Mouse (Mus musculus) heart, embryonic 14.5 days (tissue): ENCODE results near the gene Med9. TPM values are rescaled to one million over a fixed set of nuclear protein-coding genes. Genes with fewer than 3 reads are reported as not detected.

Source experiments
- ATAC-seq: fragments of 200-750 bp; cut with Nextera tagmentation; 2 replicates; pipeline ENCODE4 v1.8.0; 2017; ENCODE audit warnings: low read depth, moderate TSS enrichment; ENCODE audit not compliant: insufficient number of reproducible peaks, insufficient read depth, low FRiP score
- H3K27ac ChIP-seq, 2 experiments: fragments of 200-500 bp in 1 of 2; fragments of 300-500 bp in 1 of 2; sonication (generic) in 1 of 2; replicated peaks in 1 of 2; 2 replicates each; pipeline ENCODE4 v1.5.1; 2012 to 2014; ENCODE audit warnings: low read depth in 2 of 2, low read length in 2 of 2, control low read depth in 1 of 2, mild to moderate bottlenecking in 1 of 2, mixed read lengths in 1 of 2; ENCODE audit not compliant: control insufficient read depth in 1 of 2, insufficient read depth in 1 of 2
- H3K27me3 ChIP-seq: fragments of 300-500 bp; sonication (generic); 2 replicates; pipeline ENCODE4 v1.6.1; 2014; ENCODE audit warnings: mild to moderate bottlenecking, low read length, control low read depth; ENCODE audit not compliant: control insufficient read depth, insufficient read depth
- H3K36me3 ChIP-seq: fragments of 300-500 bp; sonication (generic); 2 replicates; pipeline ENCODE4 v1.6.1; 2014; ENCODE audit warnings: mild to moderate bottlenecking, control low read depth, low read length, mixed read lengths; ENCODE audit not compliant: control insufficient read depth, insufficient read depth
- H3K4me1 ChIP-seq, 2 experiments: fragments of 200-500 bp in 1 of 2; fragments of 300-500 bp in 1 of 2; sonication (generic) in 1 of 2; 2 replicates each; pipeline ENCODE4 v1.6.1; 2012 to 2014; ENCODE audit warnings: low read length in 2 of 2, control low read depth in 1 of 2, mixed read lengths in 1 of 2; ENCODE audit not compliant: control insufficient read depth in 2 of 2, insufficient read depth in 2 of 2
- H3K4me2 ChIP-seq: fragments of 300-500 bp; sonication (generic); 2 replicates; pipeline ENCODE4 v1.6.1; 2014; ENCODE audit warnings: mild to moderate bottlenecking, low read length
- H3K4me3 ChIP-seq, 2 experiments: fragments of 200-500 bp in 1 of 2; fragments of 300-500 bp in 1 of 2; sonication (generic) in 1 of 2; 2 replicates each; pipeline ENCODE4 v1.5.1; 2012 to 2014; ENCODE audit warnings: low read length in 2 of 2, mild to moderate bottlenecking in 2 of 2, control low read depth in 1 of 2, low read depth in 1 of 2, moderate library complexity in 1 of 2; ENCODE audit not compliant: control insufficient read depth in 1 of 2, insufficient read depth in 1 of 2
- H3K9ac ChIP-seq: fragments of 300-500 bp; sonication (generic); 2 replicates; pipeline ENCODE4 v1.6.1; 2014; ENCODE audit warnings: mild to moderate bottlenecking, low read length
- H3K9me3 ChIP-seq: fragments of 300-500 bp; sonication (generic); 2 replicates; pipeline ENCODE4 v1.6.1; 2016; ENCODE audit warnings: low read length, control low read depth; ENCODE audit not compliant: control insufficient read depth
- WGBS: fragments of 180-500 bp; shearing (Covaris S2); extraction: QIAGEN DNeasy Blood & Tissue Kit; methylation state at CpG from one replicate; pipeline ENCODE4 v1.1.7; 2014; 5-methylcytosine and 5-hydroxymethylcytosine counted together
- polyA plus RNA-seq: library from polyadenylated mRNA; unstranded; fragments of >200 nt; fragmentation: Nextera tagmentation; extraction: Ambion mirVana; gene quantifications from 2 replicates; pipeline ENCODE4 v1.2.1, GENCODE M21; 2014

Gene Med9
- polyA plus RNA-seq, 1 experiment from 2014 or later: 46.7 TPM

DNA sequence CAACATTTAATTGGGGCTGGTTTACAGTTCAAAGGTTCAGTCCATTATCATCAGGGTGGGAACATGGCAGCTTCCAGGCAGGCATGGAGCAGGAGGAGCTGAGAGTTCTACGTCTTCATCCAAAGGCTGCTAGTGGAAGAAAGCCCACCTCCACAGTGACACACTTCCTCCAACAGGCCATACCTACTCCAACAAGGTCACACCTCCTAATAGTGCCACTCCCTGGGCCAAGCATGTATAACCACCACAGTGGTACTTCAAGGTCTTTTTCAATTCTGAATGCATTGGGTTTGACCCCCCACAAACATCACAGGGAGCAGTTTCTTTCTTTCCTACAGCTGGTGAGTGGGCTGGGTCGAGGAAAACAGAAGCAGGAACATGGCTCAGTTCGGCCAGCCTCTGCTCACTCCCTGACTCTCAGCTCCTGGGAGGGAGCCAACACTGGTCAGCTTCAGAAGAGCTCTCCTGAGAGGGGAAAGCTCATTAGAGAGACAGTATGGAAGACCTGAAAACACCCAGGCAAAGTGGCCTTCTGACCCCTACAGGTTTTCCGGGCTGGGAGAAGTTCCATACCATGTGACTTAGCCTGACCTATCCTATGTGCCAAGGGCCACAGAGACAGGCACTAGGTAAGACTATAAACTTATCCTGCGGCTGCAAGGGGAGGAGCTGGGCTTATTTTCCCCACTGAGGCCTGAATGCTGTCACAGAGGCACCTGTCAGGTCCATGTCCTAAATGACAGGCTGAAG lies 53.4 kb downstream of the Med9 start:
- no peak overlapping the region for H3K4me3 ChIP-seq
- ATAC-seq: no peak; the same call in 1 of the 2 replicates

GRCm38 (mm10) chr11:60003811-60004210 lies 55.8 kb downstream of the Med9 start:
- Histone ChIP-seq H3K4me1 (no peaks in the 10 kb centered on the region), H3K27ac (no peak overlapping the region), H3K9ac (no peak overlapping the region), H3K9me3 (no peaks in the 10 kb centered on the region), H3K36me3 (no peaks in the 10 kb centered on the region), H3K27me3 (no peaks in the 10 kb centered on the region), H3K4me3 (no peak overlapping the region), H3K4me2 (no peak overlapping the region)
- no peak for ATAC-seq
- 80% methylated on average over 8 of the region's 8 CpGs for WGBS

More for the DNA sequence above, 53.4 kb downstream of the Med9 start:
- H3K9ac ChIP-seq: no peak overlapping the region
- WGBS: 70% methylated on average over 5 of the region's 5 CpGs
- H3K36me3 ChIP-seq: no peaks in the 10 kb centered on the region
- H3K9me3 ChIP-seq: no peaks in the 10 kb centered on the region
- no peak overlapping the region for H3K4me2 ChIP-seq
- no peak overlapping the region for H3K27ac ChIP-seq
- no peaks in the 10 kb centered on the region for H3K4me1 ChIP-seq
- no peaks in the 10 kb centered on the region for H3K27me3 ChIP-seq

GRCm38 (mm10) chr11:60004716-60005115 lies 56.7 kb downstream of the Med9 start:
- H3K27me3 ChIP-seq: no peaks in the 10 kb centered on the region
- no peak overlapping the region for H3K4me3 ChIP-seq

DNA sequence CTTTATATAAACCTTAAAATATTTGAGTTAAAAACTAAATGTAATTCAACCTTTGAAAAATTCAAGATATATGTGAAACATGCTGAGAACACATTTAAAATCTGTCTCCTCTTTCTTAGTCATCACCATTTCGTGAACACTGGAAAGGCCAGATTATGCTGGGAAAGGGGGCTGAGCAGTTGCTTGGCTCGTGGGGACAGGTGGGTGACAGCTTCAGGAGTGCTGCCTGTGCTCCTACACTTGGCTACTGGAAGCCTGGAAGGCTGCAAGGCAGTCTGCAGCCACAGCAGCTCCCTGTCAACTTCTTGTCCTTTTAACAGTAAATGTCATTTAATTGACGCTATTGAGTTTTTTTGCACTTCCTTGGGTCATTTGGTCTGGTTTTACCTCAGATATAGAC lies 57.9 kb downstream of the Med9 start:
- no peak for ATAC-seq
- no peaks in the 10 kb centered on the region for H3K36me3 ChIP-seq

More at GRCm38 (mm10) chr11:60004716-60005115, 56.7 kb downstream of the Med9 start:
- 71% methylated on average over 6 of the region's 6 CpGs for WGBS
- Histone ChIP-seq H3K36me3 (no peaks in the 10 kb centered on the region), H3K4me2 (no peak overlapping the region), H3K9ac (no peak overlapping the region), H3K27ac (no peak overlapping the region), H3K4me1 (no peaks in the 10 kb centered on the region), H3K9me3 (no peaks in the 10 kb centered on the region)
- no peak for ATAC-seq

DNA sequence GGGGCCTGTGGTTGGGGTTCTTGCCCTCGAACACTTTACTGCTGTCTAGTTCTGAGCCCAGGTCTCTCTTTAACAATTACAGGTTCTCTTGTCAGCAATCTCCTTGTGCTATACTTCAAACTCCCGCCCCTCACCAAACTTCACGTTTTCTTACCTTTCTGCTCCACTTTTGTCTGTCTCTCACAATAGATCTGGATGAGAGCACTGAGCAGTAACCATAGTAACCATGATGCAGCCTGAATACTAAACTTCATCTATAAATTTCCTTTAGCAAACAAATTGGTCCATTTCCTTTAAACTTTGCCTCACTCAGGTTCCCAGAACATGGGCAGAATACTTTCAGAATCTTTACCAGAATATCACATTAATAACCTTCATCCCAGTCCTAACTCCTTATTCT lies 61.4 kb downstream of the Med9 start:
- no peak overlapping the region for H3K9ac ChIP-seq
- H3K27ac ChIP-seq: no peak overlapping the region
- no peak overlapping the region for H3K4me3 ChIP-seq
- no peak for ATAC-seq
- no peak overlapping the region for H3K4me2 ChIP-seq
- H3K9me3 ChIP-seq: no peaks in the 10 kb centered on the region
- WGBS: 81% methylated on average over 3 of the region's 3 CpGs
- no peaks in the 10 kb centered on the region for H3K36me3 ChIP-seq
- no peaks in the 10 kb centered on the region for H3K27me3 ChIP-seq
- peaks cover 3 to 4% of the 10 kb centered on the region in 2 experiments; a peak in 2 of 4 replicates for H3K4me1 ChIP-seq

More for the DNA sequence above, 57.9 kb downstream of the Med9 start:
- no peak overlapping the region for H3K4me3 ChIP-seq
- WGBS: 57% methylated on average over 3 of the region's 3 CpGs
- no peaks in the 10 kb centered on the region for H3K27me3 ChIP-seq
- H3K9me3 ChIP-seq: no peaks in the 10 kb centered on the region
- H3K4me1 ChIP-seq: no peaks in the 10 kb centered on the region
- H3K4me2 ChIP-seq: no peak overlapping the region
- H3K9ac ChIP-seq: no peak overlapping the region
- no peak overlapping the region for H3K27ac ChIP-seq

DNA sequence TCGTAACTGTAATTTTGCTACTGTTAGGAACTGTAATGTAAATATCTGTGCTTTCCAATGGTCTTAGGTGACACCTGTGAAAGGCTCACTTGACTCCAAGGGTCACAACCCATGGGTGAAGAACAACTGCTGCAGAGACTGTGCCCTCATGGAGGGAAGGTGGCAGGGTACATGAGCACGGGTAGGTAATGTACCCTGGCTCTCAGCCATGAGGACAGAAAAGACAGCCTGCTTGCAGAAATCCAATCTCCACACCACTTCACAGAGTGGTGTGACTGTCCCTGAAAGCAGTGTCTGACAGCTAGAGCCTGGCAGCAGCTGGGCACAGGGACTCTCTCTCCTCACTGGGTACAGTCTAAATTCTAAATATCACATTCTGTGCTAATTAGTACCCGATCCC lies 63.5 kb downstream of the Med9 start:
- Histone ChIP-seq H3K9me3 (no peaks in the 10 kb centered on the region), H3K9ac (no peak overlapping the region), H3K27ac (no peak overlapping the region), H3K4me2 (no peak overlapping the region), H3K27me3 (no peaks in the 10 kb centered on the region), H3K36me3 (no peaks in the 10 kb centered on the region), H3K4me3 (no peak overlapping the region), H3K4me1 (peaks cover 4% of the 10 kb centered on the region in 2 experiments; a peak in 2 of 4 replicates)
- ATAC-seq: no peak
- WGBS: 70% methylated on average over 3 of the region's 3 CpGs
